Comparison of ENCODE assay signal across 8 mouse cellular contexts in the genomic region with DNA sequence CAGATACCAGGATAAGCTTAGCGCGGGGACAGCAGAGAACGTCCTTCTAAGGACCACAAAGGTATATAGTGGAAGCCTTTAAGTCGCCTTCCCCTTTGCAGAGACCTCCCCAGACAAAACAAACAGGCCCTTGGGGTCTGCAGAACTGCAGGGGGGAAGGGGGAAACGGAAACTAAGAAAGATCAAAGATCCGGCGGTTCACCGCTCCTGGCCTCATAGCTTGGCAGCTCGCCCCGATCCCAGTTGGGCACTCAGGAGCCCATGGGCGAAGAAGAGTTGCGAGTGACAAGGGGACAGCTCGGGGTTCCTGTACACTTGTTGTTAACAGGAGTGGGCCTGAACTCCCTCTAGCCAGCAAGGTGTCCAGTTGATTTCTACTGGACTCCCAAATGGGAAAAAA. TPM values are rescaled to one million over a fixed set of nuclear protein-coding genes. Genes with fewer than 3 reads are reported as not detected.
DNase-seq lines count a peak whose midpoint lies in the region; ATAC-seq and TF ChIP-seq lines count a peak whose summit lies in the region.

No protein-coding gene starts in this region.

- peak overlapping the region; percentile 82; the same call in 1 of the 2 replicates for H3K4me3 ChIP-seq in kidney, embryonic 14.5 days (ENCODE audit: low read length)
- no peak overlapping the region for H3K4me3 ChIP-seq in forebrain, embryonic 12.5 days (replicated peaks)
- H3K4me3 ChIP-seq in limb, embryonic 15.5 days = peak overlapping the region; percentile 84
- 0 out of 2 replicates have a peak overlapping the region, but pooled peaks have one; percentile 76 for H3K4me3 ChIP-seq in stomach, postnatal 0 days (ENCODE audit: low read depth, low read length)

- H3K4me2 ChIP-seq in kidney, embryonic 14.5 days (replicated peaks; ENCODE audit: low read depth, low read length) = peak overlapping the region; percentile 87
- peak overlapping the region; percentile 97; the same call in 1 of the 2 replicates for H3K4me2 ChIP-seq in forebrain, embryonic 12.5 days
- H3K4me2 ChIP-seq in limb, embryonic 15.5 days = peak overlapping the region; percentile 91
- peak overlapping the region; percentile 77 for H3K4me2 ChIP-seq in stomach, postnatal 0 days (replicated peaks; ENCODE audit: low read depth)

- ATAC-seq in kidney, embryonic 14.5 days (ENCODE audit: low FRiP score, low TSS enrichment) = no peak
- no peak for ATAC-seq in forebrain, embryonic 12.5 days (ENCODE audit: low FRiP score)
- ATAC-seq in limb, embryonic 15.5 days (ENCODE audit: insufficient number of reproducible peaks, low FRiP score, low TSS enrichment, low read depth) = no peak
- no peak for ATAC-seq in stomach, postnatal 0 days (ENCODE audit: low FRiP score, low TSS enrichment)
- no peak for ATAC-seq in frontal cortex, adult (ENCODE audit: low TSS enrichment)
- ATAC-seq in granulocyte monocyte progenitor cell, adult 5-6 weeks (replicated peaks; ENCODE audit: poor library complexity, severe bottlenecking) = no peak

- H3K27me3 ChIP-seq in kidney, embryonic 14.5 days (ENCODE audit: control insufficient read depth, insufficient read depth, low read length) = 0 out of 2 replicates have a peak, but pooled peaks cover 4% of the 10 kb centered on the region
- peaks cover 45% of the 10 kb centered on the region for H3K27me3 ChIP-seq in forebrain, embryonic 12.5 days
- peaks cover 17% of the 10 kb centered on the region; the same call in 1 of the 2 replicates for H3K27me3 ChIP-seq in limb, embryonic 15.5 days
- no peaks in the 10 kb centered on the region; the same call in 1 of the 2 replicates for H3K27me3 ChIP-seq in stomach, postnatal 0 days (ENCODE audit: control insufficient read depth, insufficient read depth, low read length)

- 11% methylated on average over 13 of the region's 13 CpGs for WGBS in kidney, embryonic 14.5 days
- 11% methylated on average over 13 of the region's 13 CpGs for WGBS in forebrain, embryonic 12.5 days
- WGBS in limb, embryonic 15.5 days = 14% methylated on average over 13 of the region's 13 CpGs
- 27% methylated on average over 13 of the region's 13 CpGs for WGBS in stomach, postnatal 0 days

- H3K4me1 ChIP-seq in kidney, embryonic 14.5 days (ENCODE audit: control insufficient read depth, insufficient read depth, low read length) = peaks cover 34% of the 10 kb centered on the region
- peaks cover 52% of the 10 kb centered on the region for H3K4me1 ChIP-seq in forebrain, embryonic 12.5 days
- peaks cover 47% of the 10 kb centered on the region for H3K4me1 ChIP-seq in limb, embryonic 15.5 days
- no peaks in the 10 kb centered on the region for H3K4me1 ChIP-seq in stomach, postnatal 0 days (replicated peaks; ENCODE audit: control insufficient read depth, insufficient read depth)

- no peak for DNase-seq in kidney, adult 8-10 months
- DNase-seq in cerebellum, adult 18-20 months = peak; percentile 27 to 44
- no peak for DNase-seq in stomach, postnatal 0 days (ENCODE audit: low spot score)

- no peak overlapping the region for H3K9ac ChIP-seq in kidney, embryonic 14.5 days (ENCODE audit: low read depth, low read length)
- no peak overlapping the region for H3K9ac ChIP-seq in forebrain, embryonic 12.5 days
- no peak overlapping the region for H3K9ac ChIP-seq in limb, embryonic 15.5 days
- H3K9ac ChIP-seq in stomach, postnatal 0 days (ENCODE audit: low read length) = no peak overlapping the region

- H3K36me3 ChIP-seq in kidney, embryonic 14.5 days (ENCODE audit: control insufficient read depth, insufficient read depth, low read length) = peaks cover 2% of the 10 kb centered on the region; the same call in 1 of the 2 replicates
- H3K36me3 ChIP-seq in forebrain, embryonic 12.5 days (replicated peaks) = no peaks in the 10 kb centered on the region
- H3K36me3 ChIP-seq in limb, embryonic 15.5 days = no peaks in the 10 kb centered on the region
- H3K36me3 ChIP-seq in stomach, postnatal 0 days (ENCODE audit: control insufficient read depth, insufficient read depth, low read length) = no peaks in the 10 kb centered on the region

- H3K27ac ChIP-seq in kidney, embryonic 14.5 days (ENCODE audit: low read depth, low read length) = no peak overlapping the region
- H3K27ac ChIP-seq in forebrain, embryonic 12.5 days = no peak overlapping the region
- H3K27ac ChIP-seq in limb, embryonic 15.5 days = no peak overlapping the region
- H3K27ac ChIP-seq in stomach, postnatal 0 days (replicated peaks) = no peak overlapping the region

- TF ChIP-seq EP300 in stomach, postnatal 0 days (optimal IDR thresholded peaks at IDR 0.05) = no peak

- no peak for TF ChIP-seq CTCF in stomach, postnatal 0 days (IDR thresholded peaks at IDR 0.05; ENCODE audit: low read depth)

- H3K9me3 ChIP-seq in kidney, embryonic 14.5 days (ENCODE audit: control insufficient read depth, low read length) = no peaks in the 10 kb centered on the region
- H3K9me3 ChIP-seq in forebrain, embryonic 12.5 days = no peaks in the 10 kb centered on the region
- H3K9me3 ChIP-seq in limb, embryonic 15.5 days = no peaks in the 10 kb centered on the region
- no peaks in the 10 kb centered on the region for H3K9me3 ChIP-seq in stomach, postnatal 0 days (ENCODE audit: control insufficient read depth, low read length)

RNA-seq across cellular contexts. Expression of a gene that starts 0.8 kb away (rescaled TPM):
- 52.4 and 60.9 TPM in 2 replicates for polyA plus RNA-seq in kidney, embryonic 14.5 days (2014; fragmentation: Nextera tagmentation; extraction: Ambion mirVana)
- polyA plus RNA-seq in forebrain, embryonic 12.5 days (2016; fragmentation: Nextera tagmentation; extraction: Ambion mirVana) = 51.2 and 64.4 TPM in 2 replicates
- polyA plus RNA-seq in limb, embryonic 15.5 days (2015; fragmentation: Nextera tagmentation; extraction: Ambion mirVana) = 63.5 and 67.2 TPM in 2 replicates
- polyA plus RNA-seq in stomach, postnatal 0 days (2015; fragmentation: Nextera tagmentation; extraction: Ambion mirVana) = 57.4 and 58.8 TPM in 2 replicates
- total RNA-seq in granulocyte monocyte progenitor cell, adult 5-6 weeks (2014; fragmentation: Nextera tagmentation) = 0.73 TPM in 1 of 2 replicates, not detected in the other
- total RNA-seq in granulocyte monocyte progenitor cell, adult 5-6 weeks (2017) = 0.10 and 0.13 TPM in 2 replicates

Comparison
In these comparisons a context has a peak if more than half of its experiments do, and no peak if none do; other contexts are left out.
1. DNase-seq: peak in cerebellum, adult 18-20 months (2 of 2); none in kidney, adult 8-10 months (0 of 2) and stomach, postnatal 0 days (single experiment).
2. Peak in every context shown above with its lines, with median percentiles within 50 percentile points of each other: H3K4me2 ChIP-seq.